Mouse (Mus musculus) cerebral cortex, adult 2 months (tissue): Measurements from ENCODE around the gene Ankrd34c.

Source experiments
- WGBS: fragments of 180-500 bp; shearing (Covaris S2); methylation state at CpG from one replicate; pipeline ENCODE4 v1.1.7; 2018; 5-methylcytosine and 5-hydroxymethylcytosine counted together

The Ankrd34c gene

DNA sequence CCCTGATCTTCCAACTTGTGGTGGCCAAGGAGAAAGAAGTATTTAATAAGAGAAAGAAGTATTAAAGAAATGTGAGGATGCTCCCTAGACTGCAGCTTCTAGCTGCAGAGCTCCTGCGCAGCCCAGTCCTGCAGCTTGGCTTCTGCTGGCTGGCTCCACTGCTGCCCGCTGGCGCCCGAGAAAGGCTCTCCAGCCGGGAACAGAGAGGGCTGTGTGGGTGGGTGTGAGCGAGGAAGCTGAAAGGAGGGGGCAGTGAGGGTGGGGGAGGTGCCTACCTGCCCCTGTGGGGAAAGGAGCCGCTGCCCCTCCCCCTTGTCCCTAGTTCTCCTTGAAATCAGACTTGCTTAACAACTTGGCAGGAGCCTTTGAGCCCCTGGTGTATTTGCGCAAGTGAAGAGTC lies at the start of gene Ankrd34c:
Gene Ankrd34c (minus strand): TSS at position 181 of the 400 bp plus-strand sequence.
- 2% methylated on average over 8 of the region's 8 CpGs for WGBS

DNA sequence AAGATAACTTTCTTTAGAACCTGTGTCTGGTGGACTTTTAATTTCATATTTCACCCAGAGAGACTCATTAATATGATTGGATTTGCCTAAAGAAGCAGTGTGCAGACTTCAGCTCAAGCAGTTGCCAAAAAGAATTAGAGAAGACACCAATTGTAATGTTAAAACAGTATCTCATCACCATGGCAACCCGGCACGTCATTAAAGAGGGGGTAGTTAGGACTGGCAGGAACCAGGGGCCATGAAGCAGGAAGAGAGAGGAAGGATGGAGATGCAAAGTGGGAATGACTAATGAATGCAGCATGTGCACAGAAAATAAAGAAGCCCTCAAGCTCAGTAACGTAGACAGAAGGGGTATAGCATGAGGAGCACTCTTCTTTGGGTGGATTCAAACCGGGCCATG lies 49.3 kb upstream of the Ankrd34c start:
- 49% methylated on average over 4 of the region's 4 CpGs for WGBS

GRCm38 (mm10) chr9:89779237-89779636 lies 41.0 kb upstream of the Ankrd34c start:
- 87% methylated on average over 1 of the region's 1 CpGs for WGBS

- WGBS: 6% methylated on average over 1 of the region's 1 CpGs
Observed at GRCm38 (mm10) chr9:89771153-89771552, 32.9 kb upstream of the Ankrd34c start.

DNA sequence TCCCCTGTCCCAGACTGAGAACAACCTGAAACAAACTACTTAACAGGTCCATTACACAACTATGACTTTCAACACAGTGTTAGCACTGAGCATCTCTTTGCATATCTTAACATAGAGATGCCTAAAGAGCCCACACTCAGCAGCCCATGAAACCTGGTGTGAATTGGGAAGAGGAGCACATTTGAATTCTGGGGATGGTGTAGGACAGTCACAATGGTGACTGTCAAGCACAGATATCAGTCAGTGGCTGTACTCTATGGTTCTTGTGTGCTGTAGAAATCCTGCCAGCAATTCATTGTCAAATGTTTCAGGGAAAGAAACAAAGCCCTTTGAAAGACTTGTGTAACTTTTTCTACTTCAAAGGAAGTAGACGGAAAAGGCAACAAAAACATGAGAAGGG lies 23.7 kb upstream of the Ankrd34c start:
- WGBS: 52% methylated on average over 1 of the region's 1 CpGs

DNA sequence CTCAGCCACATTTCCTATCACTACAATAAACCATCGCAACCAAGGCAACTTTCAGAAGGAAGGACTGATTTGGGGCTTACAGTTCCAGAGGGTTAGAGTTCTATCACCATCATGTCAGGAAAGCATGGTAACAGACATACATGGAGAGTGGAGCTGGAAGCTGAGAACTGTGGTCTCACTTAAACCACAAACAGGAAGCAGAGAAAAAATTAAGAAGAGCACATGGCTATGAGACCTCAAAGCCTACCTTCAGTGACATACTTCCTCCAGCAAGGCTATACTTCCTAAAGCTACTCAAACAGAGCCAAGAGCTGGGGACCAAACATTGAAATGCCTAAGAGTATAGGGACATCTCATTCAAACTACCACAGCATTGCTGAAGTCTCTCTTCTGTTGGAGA lies 20.3 kb upstream of the Ankrd34c start:
- 86% methylated on average over 1 of the region's 1 CpGs for WGBS

- 45% methylated on average over 1 of the region's 1 CpGs for WGBS
Observed at GRCm38 (mm10) chr9:89758139-89758538, 19.9 kb upstream of the Ankrd34c start.

- 23% methylated on average over 4 of the region's 4 CpGs for WGBS
Observed at GRCm38 (mm10) chr9:89757571-89757970, 19.3 kb upstream of the Ankrd34c start.

- 7% methylated on average over 6 of the region's 6 CpGs for WGBS
Observed at GRCm38 (mm10) chr9:89737888-89738287, 387 bp downstream of the Ankrd34c start.

DNA sequence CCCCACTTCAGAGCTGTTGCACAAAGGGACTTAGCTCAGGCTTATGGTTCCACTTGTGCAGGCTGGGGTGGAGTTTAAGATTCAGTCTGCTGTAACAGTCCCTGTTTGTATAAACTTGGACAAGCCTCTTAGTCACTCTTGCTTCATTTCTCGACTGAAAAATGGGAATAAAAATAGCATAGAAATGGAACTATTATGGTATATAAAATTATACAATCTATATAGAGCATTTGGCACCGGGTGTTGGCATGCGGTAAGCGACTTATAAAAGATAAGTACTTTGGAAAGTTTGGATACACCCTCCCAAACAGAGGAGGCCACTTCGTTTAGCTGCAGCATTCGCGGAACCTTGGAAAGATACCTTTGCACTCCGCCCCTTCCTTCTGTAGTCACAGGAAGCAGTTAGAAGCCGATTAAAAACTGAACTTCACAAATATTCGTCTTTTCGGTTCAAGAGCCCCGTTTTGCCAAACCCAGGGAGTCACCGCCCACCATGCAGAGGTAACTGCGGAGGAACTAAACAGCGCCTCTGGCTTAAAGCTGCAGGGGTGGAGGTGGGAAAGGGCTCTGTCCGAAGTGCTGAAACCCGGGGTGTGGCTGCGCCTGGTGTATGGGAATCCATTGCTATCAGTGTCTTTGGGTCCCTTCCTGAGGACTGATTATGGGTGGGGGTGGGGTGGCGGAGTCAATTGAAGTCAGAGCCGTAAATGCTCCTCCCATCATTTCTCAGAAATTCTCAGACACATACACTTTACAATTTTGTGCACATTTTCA lies 1.2 kb downstream of the Ankrd34c start:
- 4% methylated on average over 20 of the region's 20 CpGs for WGBS

- WGBS: 24% methylated on average over 4 of the region's 4 CpGs
Observed at GRCm38 (mm10) chr9:89706906-89707305, 31.4 kb downstream of the Ankrd34c start.

DNA sequence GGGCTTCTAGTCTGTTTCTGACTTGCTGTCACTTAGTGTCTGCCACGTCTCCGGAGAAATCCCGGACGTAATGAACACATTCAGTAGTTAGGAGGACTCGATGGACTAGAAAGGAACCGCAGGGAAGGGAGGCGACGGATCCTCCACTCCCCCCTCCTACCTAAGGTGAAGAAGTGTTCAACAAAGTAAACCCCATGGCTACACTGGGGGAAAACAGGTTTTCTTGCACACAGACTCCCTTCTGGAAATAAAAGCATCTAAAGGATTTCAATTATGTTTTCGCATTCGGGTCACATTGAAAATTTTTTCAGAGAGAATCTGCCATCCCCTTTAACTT lies 33.1 kb downstream of the Ankrd34c start:
- WGBS: 12% methylated on average over 10 of the region's 10 CpGs

GRCm38 (mm10) chr9:89704265-89705196 lies 33.7 kb downstream of the Ankrd34c start, which contains the start of gene Tmed3:
Tmed3 (minus strand) TSS chr9:89705068.
- WGBS: 2% methylated on average over 52 of the region's 52 CpGs

- WGBS: 94% methylated on average over 2 of the region's 2 CpGs
Observed at GRCm38 (mm10) chr9:89700910-89701457, 37.3 kb downstream of the Ankrd34c start.

GRCm38 (mm10) chr9:89695143-89695542 lies 43.1 kb downstream of the Ankrd34c start:
- 68% methylated on average over 1 of the region's 1 CpGs for WGBS

- 99% methylated on average over 2 of the region's 2 CpGs for WGBS
Observed at GRCm38 (mm10) chr9:89693670-89694069, 44.6 kb downstream of the Ankrd34c start.

GRCm38 (mm10) chr9:89689179-89689578 lies 49.1 kb downstream of the Ankrd34c start:
- WGBS: 66% methylated on average over 1 of the region's 1 CpGs

DNA sequence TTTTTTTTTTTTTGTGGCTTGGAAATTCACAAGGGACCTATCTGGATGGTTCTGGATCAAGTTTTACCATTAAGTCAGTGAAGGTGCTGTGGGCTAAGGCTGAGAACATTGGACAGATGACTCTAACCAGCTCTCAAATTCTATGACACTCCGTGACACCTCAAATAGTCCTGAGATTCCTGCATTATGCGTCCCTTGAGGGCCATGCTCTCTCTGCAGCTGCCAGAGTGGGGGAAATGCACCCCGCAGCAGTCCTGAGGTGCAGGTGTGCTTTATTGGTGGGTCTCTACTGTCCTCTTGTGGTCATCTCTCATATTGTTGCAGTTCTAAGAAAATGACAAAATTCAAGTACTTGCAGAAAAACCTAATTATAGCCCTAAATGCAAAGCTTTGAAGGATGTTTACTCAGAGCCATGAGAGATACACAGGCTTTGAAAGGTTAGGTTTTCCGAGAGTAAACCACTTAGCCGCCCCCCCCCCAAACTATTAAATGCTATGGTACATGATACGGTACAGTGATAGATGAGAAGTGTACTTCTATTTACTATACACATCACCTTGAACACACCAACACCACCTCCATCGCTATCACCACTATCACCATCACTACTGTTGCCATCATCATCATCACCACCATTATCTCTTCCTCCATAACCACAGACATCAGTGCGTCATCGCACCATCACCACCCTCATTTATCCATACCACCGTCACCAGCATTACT lies 50.6 kb downstream of the Ankrd34c start:
- 59% methylated on average over 10 of the region's 10 CpGs for WGBS

GRCm38 (mm10) chr9:89686262-89686661 lies 52.0 kb downstream of the Ankrd34c start:
- 69% methylated on average over 2 of the region's 2 CpGs for WGBS

DNA sequence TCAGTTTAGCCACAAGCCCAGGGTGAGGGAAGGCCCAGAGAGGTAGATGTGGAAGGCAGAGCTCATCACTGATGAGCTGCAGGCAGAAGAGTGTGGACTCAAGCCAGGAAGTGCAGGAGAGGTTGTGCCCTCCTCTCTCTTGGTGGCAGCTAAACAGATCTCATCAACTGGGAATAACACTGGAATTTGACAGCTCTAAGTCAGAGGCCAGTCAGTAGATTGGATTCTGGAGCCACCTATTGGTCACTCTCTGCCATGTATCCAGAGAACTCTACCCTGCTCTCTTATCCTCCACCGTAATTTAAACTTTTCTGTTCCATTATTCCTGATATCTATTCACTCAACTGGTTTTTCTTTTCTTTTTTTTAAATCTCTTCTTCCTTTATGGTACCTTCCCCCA lies 59.3 kb downstream of the Ankrd34c start:
- 43% methylated on average over 1 of the region's 1 CpGs for WGBS
